Mouse (Mus musculus) olfactory bulb, adult 2 months (tissue): ENCODE results near the gene Tle3. TPM values are rescaled to one million over a fixed set of nuclear protein-coding genes. Genes with fewer than 3 reads are reported as not detected.

Source experiments
- H3K27ac ChIP-seq: fragments of 200-500 bp; 2 replicates; pipeline ENCODE4 v1.5.1; 2012; ENCODE audit warnings: low read depth, low read length; ENCODE audit not compliant: insufficient read depth
- H3K4me1 ChIP-seq: fragments of 200-500 bp; 2 replicates; pipeline ENCODE4 v1.6.1; 2012; ENCODE audit warnings: low read length; ENCODE audit not compliant: control insufficient read depth, insufficient read depth
- H3K4me3 ChIP-seq: fragments of 200-500 bp; 2 replicates; pipeline ENCODE4 v1.5.1; 2012; ENCODE audit warnings: mild to moderate bottlenecking, low read depth, low read length, moderate library complexity; ENCODE audit not compliant: insufficient read depth
- CTCF ChIP-seq: fragments of 200-500 bp; IDR thresholded peaks from 2 replicates; pipeline ENCODE4 v1.5.1; 2012; ENCODE audit warnings: low read depth, mild to moderate bottlenecking, low read length, moderate library complexity; ENCODE audit not compliant: insufficient read depth
- POLR2A ChIP-seq: fragments of 200-500 bp; IDR thresholded peaks from 2 replicates; pipeline ENCODE4 v1.6.1; 2012; ENCODE audit warnings: mild to moderate bottlenecking, low read depth, low read length, moderate library complexity; ENCODE audit not compliant: insufficient read depth
- WGBS: fragments of 180-500 bp; shearing (Covaris S2); methylation state at CpG from one replicate; pipeline ENCODE4 v1.1.7; 2018; 5-methylcytosine and 5-hydroxymethylcytosine counted together
- polyA plus RNA-seq: library from polyadenylated mRNA; stranded (reverse); fragments of >200 nt; gene quantifications from 2 replicates; pipeline ENCODE4 v1.2.4, GENCODE M21; 2012; ENCODE audit warnings: low replicate concordance; ENCODE audit not compliant: missing spikeins, insufficient read depth, insufficient read length

The Tle3 gene
- polyA plus RNA-seq, 1 experiment: not detected

GRCm38 (mm10) chr9:61379016-61379634 is 7.0 kb downstream of the Tle3 start:
- H3K27ac ChIP-seq: no peak overlapping the region
- 78% methylated on average over 11 of the region's 11 CpGs for WGBS
- H3K4me1 ChIP-seq: peaks cover 55% of the 10 kb centered on the region
- TF ChIP-seq POLR2A (no peak), CTCF (no peak)
- no peak overlapping the region for H3K4me3 ChIP-seq

DNA sequence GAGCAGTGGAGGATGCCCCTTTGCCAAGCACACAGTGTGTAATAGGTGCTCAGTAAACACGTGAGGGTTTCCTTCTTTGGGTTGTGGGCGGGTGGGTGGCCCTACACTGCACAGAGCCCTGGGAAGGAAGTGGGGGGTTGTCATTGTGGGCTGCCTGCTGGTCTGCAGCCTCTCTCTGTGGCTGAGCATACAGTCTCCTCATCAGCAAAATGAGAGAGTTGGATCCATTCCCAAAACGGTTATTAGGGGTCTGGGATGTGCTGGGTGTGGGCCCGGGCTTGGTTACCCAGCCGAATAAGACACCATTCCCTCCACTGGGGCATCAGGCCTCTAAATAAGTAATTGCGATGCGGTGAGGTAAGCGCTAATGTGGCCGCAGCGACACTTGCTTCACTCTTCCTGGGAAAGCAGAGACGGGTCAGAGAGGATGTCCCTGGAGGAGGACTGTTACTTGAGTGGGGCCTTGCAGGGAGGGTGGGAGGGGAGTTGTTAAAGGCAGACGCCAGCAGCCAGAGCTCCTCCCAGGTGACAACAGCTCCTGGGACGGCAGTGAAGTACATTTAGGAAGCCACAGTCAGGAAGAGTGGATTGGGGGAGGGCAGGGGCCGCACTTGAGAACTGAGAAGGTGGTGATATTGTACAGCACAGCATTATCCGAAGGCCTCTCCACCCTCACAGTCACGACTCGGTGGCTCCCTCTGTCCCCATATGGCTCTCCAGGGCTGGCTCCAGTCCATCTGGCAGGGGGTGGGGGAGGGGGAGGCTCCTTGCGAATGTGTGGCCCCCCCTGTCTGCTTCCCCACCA is 8.3 kb downstream of the Tle3 start:
- Histone ChIP-seq H3K4me3 (no peak overlapping the region), H3K4me1 (peaks cover 65% of the 10 kb centered on the region), H3K27ac (no peak overlapping the region)
- TF ChIP-seq POLR2A (no peak), CTCF (no peak)
- WGBS: 51% methylated on average over 18 of the region's 18 CpGs

DNA sequence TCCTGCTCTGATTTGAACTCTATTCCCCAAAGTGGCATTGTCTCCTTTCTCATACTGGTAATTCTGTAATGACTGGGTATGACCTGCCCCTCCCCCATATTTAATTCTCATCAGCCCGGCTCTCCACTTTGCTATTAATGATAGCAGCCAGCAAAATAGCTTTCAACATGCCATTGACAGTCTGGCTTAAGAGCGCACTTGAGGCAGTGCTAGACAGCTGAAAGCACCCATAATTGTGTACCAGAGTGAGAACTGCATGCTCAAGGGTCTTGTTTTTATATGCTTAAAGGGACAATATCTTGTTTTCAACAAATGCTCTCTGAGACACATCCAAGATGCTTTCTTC is 8.9 kb downstream of the Tle3 start:
- Histone ChIP-seq H3K4me1 (peaks cover 68% of the 10 kb centered on the region), H3K27ac (no peak overlapping the region), H3K4me3 (no peak overlapping the region)
- WGBS: 56% methylated on average over 2 of the region's 2 CpGs
- TF ChIP-seq POLR2A: no peak
- TF ChIP-seq CTCF: no peak

- TF ChIP-seq CTCF: no peak
- TF ChIP-seq POLR2A: no peak
- no peak overlapping the region for H3K27ac ChIP-seq
- H3K4me3 ChIP-seq: no peak overlapping the region
- 74% methylated on average over 3 of the region's 3 CpGs for WGBS
- peaks cover 70% of the 10 kb centered on the region for H3K4me1 ChIP-seq
Measured at GRCm38 (mm10) chr9:61381445-61381844, 9.3 kb downstream of the Tle3 start.

DNA sequence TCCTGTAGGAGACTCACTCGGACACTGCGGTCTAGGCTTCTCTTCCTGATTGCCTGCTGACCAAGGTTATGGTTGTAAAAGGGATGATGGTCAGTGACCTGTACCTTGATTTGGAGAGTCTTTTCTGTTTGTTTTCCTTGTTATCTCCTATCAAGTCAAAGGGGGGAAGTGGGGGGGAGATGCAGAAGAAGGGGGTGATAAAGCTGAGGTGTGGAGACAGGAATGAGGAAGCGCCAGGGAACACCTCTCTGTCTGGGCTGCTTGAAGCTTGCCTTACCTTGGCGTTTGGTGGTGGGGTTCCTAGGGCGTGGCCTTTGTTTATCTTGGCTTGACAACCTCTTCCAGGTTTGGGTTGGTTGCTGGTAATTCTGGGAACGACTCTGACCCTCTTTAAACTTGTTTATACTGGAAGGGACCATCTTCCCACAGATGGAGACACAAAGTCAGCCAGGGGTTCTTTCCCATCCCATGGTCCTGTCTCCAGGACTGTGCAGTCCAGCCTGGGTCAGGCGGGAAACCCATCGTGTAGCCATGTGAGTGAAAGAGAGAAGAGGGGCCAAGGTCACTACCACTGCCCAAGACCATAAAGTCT is 10.5 kb downstream of the Tle3 start:
- no peak overlapping the region for H3K4me3 ChIP-seq
- H3K27ac ChIP-seq: no peak overlapping the region
- H3K4me1 ChIP-seq: peaks cover 61% of the 10 kb centered on the region
- 86% methylated on average over 8 of the region's 8 CpGs for WGBS
- TF ChIP-seq POLR2A (no peak), CTCF (no peak)

- TF ChIP-seq POLR2A (no peak), CTCF (no peak)
- 83% methylated on average over 6 of the region's 6 CpGs for WGBS
- Histone ChIP-seq H3K27ac (no peak overlapping the region), H3K4me1 (peaks cover 62% of the 10 kb centered on the region), H3K4me3 (no peak overlapping the region)
Measured at GRCm38 (mm10) chr9:61384101-61384500, 11.9 kb downstream of the Tle3 start.

- Histone ChIP-seq H3K4me3 (no peak overlapping the region), H3K27ac (no peak overlapping the region), H3K4me1 (peaks cover 58% of the 10 kb centered on the region)
- 69% methylated on average over 16 of the region's 16 CpGs for WGBS
- no peak for TF ChIP-seq POLR2A
- TF ChIP-seq CTCF: no peak
Measured at GRCm38 (mm10) chr9:61384646-61385443, 12.7 kb downstream of the Tle3 start.

DNA sequence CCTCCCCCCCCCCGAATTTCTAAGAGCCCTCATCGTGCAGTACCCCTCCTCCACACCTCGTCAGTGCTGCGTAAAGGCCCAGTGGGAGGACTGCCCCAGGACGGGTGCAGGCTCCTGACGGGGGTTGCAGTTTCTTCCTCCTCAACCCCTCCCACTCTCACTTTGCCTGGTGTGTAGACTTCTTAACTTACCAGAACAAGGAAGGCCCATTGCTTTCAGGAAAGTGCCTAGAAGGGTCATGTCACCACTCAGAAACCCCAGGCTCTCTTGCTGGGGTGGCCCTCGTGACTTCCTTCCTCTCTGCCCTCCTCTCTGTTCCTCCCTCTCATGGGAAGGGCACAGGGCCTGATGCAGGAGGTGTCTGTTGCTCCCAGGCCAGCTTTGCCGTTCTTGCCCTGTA is 13.6 kb downstream of the Tle3 start:
- TF ChIP-seq CTCF: no peak
- H3K4me1 ChIP-seq: peaks cover 53% of the 10 kb centered on the region
- no peak overlapping the region for H3K4me3 ChIP-seq
- H3K27ac ChIP-seq: no peak overlapping the region
- WGBS: 47% methylated on average over 8 of the region's 8 CpGs
